Mouse (Mus musculus): ENCODE data around the gene Heg1. TPM values are rescaled to one million over a fixed set of nuclear protein-coding genes. Genes with fewer than 3 reads are reported as not detected.

The Heg1 gene
- polyA plus RNA-seq, 1 experiment from 2014 or later: 25.2 TPM

GRCm38 (mm10) chr16:33723241-33723640 lies 39.1 kb downstream of the Heg1 start:
- 100% methylated on average over 2 of the region's 2 CpGs for WGBS
- Histone ChIP-seq H3K9me3 (no peaks in the 10 kb centered on the region), H3K4me3 (no peak overlapping the region), H3K4me1 (no peaks in the 10 kb centered on the region), H3K4me2 (no peak overlapping the region), H3K9ac (no peak overlapping the region), H3K27me3 (no peaks in the 10 kb centered on the region), H3K36me3 (peaks cover 41% of the 10 kb centered on the region), H3K27ac (no peak overlapping the region)
- ATAC-seq (ENCODE audit: borderline replicate concordance, extremely low read depth, low FRiP score, low TSS enrichment): no peak

DNA sequence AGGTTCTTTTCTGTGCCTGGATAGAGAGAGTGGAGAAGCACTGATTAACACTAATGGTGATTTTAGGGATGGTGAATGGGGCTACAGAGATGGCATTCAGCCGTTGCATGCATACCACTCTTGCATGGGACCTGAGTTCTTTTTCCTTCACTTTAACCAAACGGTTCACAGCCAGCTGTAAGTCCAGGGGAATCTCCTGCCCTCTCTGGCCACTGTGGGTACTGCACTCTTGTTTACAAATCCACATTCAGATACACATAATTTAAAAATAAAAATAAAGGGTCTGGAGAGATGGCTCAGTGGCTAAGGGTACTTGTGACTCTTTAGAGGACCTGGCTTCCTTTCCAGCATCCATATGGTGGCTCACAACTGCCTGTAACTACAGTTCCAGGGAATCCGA lies 39.8 kb downstream of the Heg1 start:
- 92% methylated on average over 3 of the region's 3 CpGs for WGBS
- peaks cover 41% of the 10 kb centered on the region for H3K36me3 ChIP-seq
- H3K9ac ChIP-seq: no peak overlapping the region
- no peaks in the 10 kb centered on the region for H3K4me1 ChIP-seq
- no peak overlapping the region for H3K4me2 ChIP-seq
- H3K9me3 ChIP-seq: no peaks in the 10 kb centered on the region
- no peaks in the 10 kb centered on the region for H3K27me3 ChIP-seq
- no peak for ATAC-seq (ENCODE audit: borderline replicate concordance, extremely low read depth, low FRiP score, low TSS enrichment)
- no peak overlapping the region for H3K4me3 ChIP-seq
- H3K27ac ChIP-seq: no peak overlapping the region

GRCm38 (mm10) chr16:33726261-33726660 lies 42.1 kb downstream of the Heg1 start:
- Histone ChIP-seq H3K27me3 (no peaks in the 10 kb centered on the region), H3K4me2 (no peak overlapping the region), H3K36me3 (peaks cover 49% of the 10 kb centered on the region), H3K4me3 (no peak overlapping the region), H3K9me3 (no peaks in the 10 kb centered on the region), H3K27ac (no peak overlapping the region), H3K4me1 (no peaks in the 10 kb centered on the region), H3K9ac (no peak overlapping the region)
- no peak for ATAC-seq (ENCODE audit: borderline replicate concordance, extremely low read depth, low FRiP score, low TSS enrichment)
- WGBS: 92% methylated on average over 17 of the region's 17 CpGs

DNA sequence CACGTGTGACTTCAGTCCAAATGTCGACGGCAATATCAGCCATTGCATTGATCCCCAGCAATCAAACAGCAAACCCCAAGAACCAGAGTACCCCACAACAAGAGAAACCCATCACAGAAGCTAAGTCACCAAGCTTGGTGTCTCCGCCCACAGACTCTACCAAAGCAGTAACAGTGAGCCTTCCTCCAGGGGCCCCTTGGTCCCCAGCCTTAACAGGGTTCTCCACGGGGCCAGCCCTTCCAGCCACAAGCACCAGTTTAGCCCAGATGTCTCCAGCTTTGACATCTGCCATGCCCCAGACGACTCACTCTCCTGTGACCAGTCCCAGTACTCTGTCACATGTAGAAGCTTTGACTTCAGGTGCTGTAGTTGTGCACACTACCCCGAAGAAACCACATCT lies 42.7 kb downstream of the Heg1 start:
- peaks cover 52% of the 10 kb centered on the region for H3K36me3 ChIP-seq
- no peak overlapping the region for H3K9ac ChIP-seq
- H3K4me1 ChIP-seq: no peaks in the 10 kb centered on the region
- ATAC-seq (ENCODE audit: borderline replicate concordance, extremely low read depth, low FRiP score, low TSS enrichment): no peak
- no peak overlapping the region for H3K27ac ChIP-seq
- H3K4me3 ChIP-seq: no peak overlapping the region
- no peak overlapping the region for H3K4me2 ChIP-seq
- H3K9me3 ChIP-seq: no peaks in the 10 kb centered on the region
- no peaks in the 10 kb centered on the region for H3K27me3 ChIP-seq
- WGBS: 89% methylated on average over 7 of the region's 7 CpGs

DNA sequence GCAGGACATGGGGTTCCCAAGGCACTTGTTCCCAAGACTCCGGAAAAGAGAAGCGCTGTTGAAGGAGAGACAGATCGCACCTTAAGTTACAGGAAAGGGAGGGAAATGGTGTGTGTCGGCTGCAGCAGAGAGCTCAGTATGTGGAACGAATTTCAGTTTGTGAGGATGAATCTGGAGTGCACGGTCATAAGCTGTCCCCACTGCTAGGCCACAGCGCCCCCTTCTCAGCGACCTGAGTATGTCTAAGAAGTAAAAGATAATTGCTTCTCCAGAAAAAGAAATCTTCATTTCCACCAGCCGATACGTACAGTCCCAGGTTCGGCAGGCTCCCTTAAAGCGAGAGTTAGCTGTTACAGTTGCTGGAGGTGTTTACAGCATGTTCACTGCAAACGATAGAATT lies 44.3 kb downstream of the Heg1 start:
- no peak overlapping the region for H3K27ac ChIP-seq
- WGBS: 66% methylated on average over 13 of the region's 13 CpGs
- H3K9ac ChIP-seq: no peak overlapping the region
- H3K4me3 ChIP-seq: no peak overlapping the region
- no peaks in the 10 kb centered on the region for H3K27me3 ChIP-seq
- H3K36me3 ChIP-seq: peaks cover 46% of the 10 kb centered on the region
- no peak overlapping the region for H3K4me2 ChIP-seq
- no peak for ATAC-seq (ENCODE audit: borderline replicate concordance, extremely low read depth, low FRiP score, low TSS enrichment)
- no peaks in the 10 kb centered on the region for H3K4me1 ChIP-seq
- H3K9me3 ChIP-seq: no peaks in the 10 kb centered on the region

GRCm38 (mm10) chr16:33731291-33731690 lies 47.1 kb downstream of the Heg1 start:
- Histone ChIP-seq H3K27me3 (no peaks in the 10 kb centered on the region), H3K9me3 (no peaks in the 10 kb centered on the region), H3K9ac (no peak overlapping the region), H3K36me3 (peaks cover 26% of the 10 kb centered on the region; the same call in 1 of the 2 replicates), H3K4me2 (no peak overlapping the region), H3K27ac (no peak overlapping the region), H3K4me3 (no peak overlapping the region), H3K4me1 (no peaks in the 10 kb centered on the region)
- ATAC-seq (ENCODE audit: borderline replicate concordance, extremely low read depth, low FRiP score, low TSS enrichment): no peak
- WGBS: 81% methylated on average over 12 of the region's 12 CpGs

DNA sequence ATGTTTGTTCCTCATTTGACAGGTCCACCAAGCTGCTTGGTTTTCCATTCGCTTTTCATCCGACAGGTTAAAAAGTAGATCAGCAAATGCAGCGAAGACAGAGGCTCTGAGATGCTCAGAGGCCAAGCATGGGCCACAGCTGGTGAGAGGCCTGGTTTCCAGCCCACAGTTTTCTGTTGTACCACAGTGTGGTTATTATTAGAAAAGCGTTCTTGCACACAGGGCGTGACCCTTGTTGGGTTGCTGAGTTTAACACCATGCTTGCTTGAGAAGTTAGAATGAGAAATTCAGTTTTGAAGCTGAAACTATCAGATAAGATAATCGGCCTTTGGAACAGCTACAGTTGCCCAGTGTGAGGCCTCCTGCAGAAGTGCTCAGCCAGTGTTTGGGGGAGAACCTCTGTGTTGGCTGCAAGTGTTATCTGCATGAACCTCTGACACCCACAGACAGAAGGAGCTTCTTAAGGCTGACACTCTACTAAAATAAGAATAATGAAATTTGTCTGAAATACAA lies 48.1 kb downstream of the Heg1 start:
- no peaks in the 10 kb centered on the region for H3K4me1 ChIP-seq
- H3K27me3 ChIP-seq: no peaks in the 10 kb centered on the region
- no peaks in the 10 kb centered on the region for H3K9me3 ChIP-seq
- no peak overlapping the region for H3K27ac ChIP-seq
- H3K9ac ChIP-seq: no peak overlapping the region
- peaks cover 22% of the 10 kb centered on the region; the same call in 1 of the 2 replicates for H3K36me3 ChIP-seq
- no peak overlapping the region for H3K4me3 ChIP-seq
- 75% methylated on average over 6 of the region's 6 CpGs for WGBS
- H3K4me2 ChIP-seq: no peak overlapping the region
- ATAC-seq (ENCODE audit: borderline replicate concordance, extremely low read depth, low FRiP score, low TSS enrichment): no peak

- H3K4me1 ChIP-seq: no peaks in the 10 kb centered on the region
- 81% methylated on average over 15 of the region's 15 CpGs for WGBS
- no peaks in the 10 kb centered on the region for H3K9me3 ChIP-seq
- no peak overlapping the region for H3K27ac ChIP-seq
- H3K4me2 ChIP-seq: no peak overlapping the region
- no peak overlapping the region for H3K9ac ChIP-seq
- peaks cover 17% of the 10 kb centered on the region; the same call in 1 of the 2 replicates for H3K36me3 ChIP-seq
- no peak for ATAC-seq (ENCODE audit: borderline replicate concordance, extremely low read depth, low FRiP score, low TSS enrichment)
- no peak overlapping the region for H3K4me3 ChIP-seq
- H3K27me3 ChIP-seq: no peaks in the 10 kb centered on the region
Observed at GRCm38 (mm10) chr16:33732846-33733580, 48.8 kb downstream of the Heg1 start.

- Histone ChIP-seq H3K4me2 (no peak overlapping the region), H3K27ac (no peak overlapping the region), H3K4me3 (no peak overlapping the region), H3K27me3 (no peaks in the 10 kb centered on the region), H3K9ac (no peak overlapping the region), H3K36me3 (peaks cover 17% of the 10 kb centered on the region; the same call in 1 of the 2 replicates), H3K9me3 (no peaks in the 10 kb centered on the region), H3K4me1 (no peaks in the 10 kb centered on the region)
- ATAC-seq (ENCODE audit: borderline replicate concordance, extremely low read depth, low FRiP score, low TSS enrichment): no peak
- 82% methylated on average over 6 of the region's 6 CpGs for WGBS
Observed at GRCm38 (mm10) chr16:33733864-33734263, 49.7 kb downstream of the Heg1 start.

DNA sequence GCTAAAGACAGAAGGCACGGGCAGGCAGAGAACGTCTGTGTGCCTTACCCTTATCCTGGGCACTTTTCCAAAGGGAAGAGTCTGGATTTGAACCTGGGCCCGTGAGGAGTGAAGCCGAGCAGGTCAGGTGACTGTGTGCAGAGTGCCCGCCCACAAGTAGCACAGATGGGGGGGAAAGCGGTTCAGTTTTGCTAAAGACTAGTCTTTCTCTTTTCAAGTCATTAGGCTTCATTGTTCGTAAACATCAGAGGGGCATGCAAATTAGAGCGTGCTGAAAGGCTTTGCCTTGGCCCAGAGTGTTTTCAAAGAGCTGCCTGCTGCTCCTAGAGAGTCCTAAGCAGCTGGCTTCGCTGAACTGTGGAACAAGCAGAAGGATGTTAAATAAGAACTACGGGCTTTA lies 50.4 kb downstream of the Heg1 start:
- WGBS: 51% methylated on average over 10 of the region's 10 CpGs
- Histone ChIP-seq H3K27ac (no peak overlapping the region), H3K36me3 (peaks cover 17% of the 10 kb centered on the region; the same call in 1 of the 2 replicates), H3K4me1 (no peaks in the 10 kb centered on the region), H3K27me3 (no peaks in the 10 kb centered on the region), H3K9me3 (no peaks in the 10 kb centered on the region), H3K4me2 (no peak overlapping the region), H3K9ac (no peak overlapping the region), H3K4me3 (no peak overlapping the region)
- ATAC-seq (ENCODE audit: borderline replicate concordance, extremely low read depth, low FRiP score, low TSS enrichment): no peak

- Histone ChIP-seq H3K4me3 (no peak overlapping the region), H3K36me3 (peaks cover 13% of the 10 kb centered on the region; the same call in 1 of the 2 replicates), H3K9me3 (no peaks in the 10 kb centered on the region), H3K9ac (no peak overlapping the region), H3K27me3 (no peaks in the 10 kb centered on the region), H3K4me1 (peaks cover 3% of the 10 kb centered on the region; the same call in 1 of the 2 replicates), H3K27ac (no peak overlapping the region), H3K4me2 (no peak overlapping the region)
- WGBS: 73% methylated on average over 5 of the region's 5 CpGs
- ATAC-seq (ENCODE audit: borderline replicate concordance, extremely low read depth, low FRiP score, low TSS enrichment): no peak
Observed at GRCm38 (mm10) chr16:33735238-33735637, 51.1 kb downstream of the Heg1 start.

GRCm38 (mm10) chr16:33735791-33736190 lies 51.6 kb downstream of the Heg1 start:
- H3K27ac ChIP-seq: no peak overlapping the region
- peaks cover 8% of the 10 kb centered on the region; the same call in 1 of the 2 replicates for H3K4me1 ChIP-seq
- no peak overlapping the region for H3K4me2 ChIP-seq
- peaks cover 10% of the 10 kb centered on the region; the same call in 1 of the 2 replicates for H3K36me3 ChIP-seq
- WGBS: 68% methylated on average over 5 of the region's 5 CpGs
- no peak overlapping the region for H3K4me3 ChIP-seq
- H3K27me3 ChIP-seq: no peaks in the 10 kb centered on the region
- no peaks in the 10 kb centered on the region for H3K9me3 ChIP-seq
- ATAC-seq (ENCODE audit: borderline replicate concordance, extremely low read depth, low FRiP score, low TSS enrichment): no peak
- H3K9ac ChIP-seq: no peak overlapping the region
